Mouse (Mus musculus): Measurements from ENCODE around the gene Slc48a1. TPM values are rescaled to one million over a fixed set of nuclear protein-coding genes. Genes with fewer than 3 reads are reported as not detected.

The Slc48a1 gene
- total and polyA plus RNA-seq, 2 experiments from 2014 or later, result 78.8 to 152 TPM

DNA sequence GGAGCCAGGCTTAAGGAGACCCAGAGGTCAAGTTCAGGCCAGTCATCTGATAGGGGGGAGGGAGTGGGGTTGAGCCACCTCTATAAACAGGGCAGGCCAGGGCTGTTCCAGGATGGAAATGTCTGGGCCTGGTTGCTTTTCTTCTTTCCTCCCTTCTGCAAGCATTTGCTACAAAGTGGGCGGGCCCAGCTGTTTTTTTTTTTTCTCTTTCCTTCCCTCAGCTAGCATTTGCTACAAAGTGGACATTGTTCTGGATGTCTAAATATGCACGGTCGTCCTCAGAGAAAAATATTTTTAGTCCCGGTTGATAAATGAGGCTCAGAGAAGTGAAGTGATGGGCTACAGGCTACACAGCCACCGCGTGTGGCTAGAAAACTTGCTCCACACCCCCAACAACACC lies 23.8 kb upstream of the Slc48a1 start:
- Histone ChIP-seq H3K36me3 (ENCODE audit: insufficient read depth, low read length) (peaks cover 37% of the 10 kb centered on the region), H3K9ac (replicated peaks; ENCODE audit: low read length, poor library complexity, severe bottlenecking) (no peak overlapping the region), H3K27me3 (ENCODE audit: insufficient read depth, low read length) (peaks cover 4% of the 10 kb centered on the region; the same call in 1 of the 2 replicates), H3K9me3 (ENCODE audit: low read length) (no peaks in the 10 kb centered on the region), H3K4me1 (ENCODE audit: insufficient read depth, low read length) (no peaks in the 10 kb centered on the region), H3K4me3 (ENCODE audit: low read depth, low read length) (no peak overlapping the region), H3K4me2 (ENCODE audit: low read depth, low read length, poor library complexity, severe bottlenecking) (no peak overlapping the region), H3K27ac (ENCODE audit: low read depth, low read length) (no peak overlapping the region)
- DNase-seq (ENCODE audit: low spot score) (no peak), ATAC-seq (ENCODE audit: low FRiP score) (no peak)
- WGBS, result 77% methylated on average over 6 of the region's 6 CpGs
- TF ChIP-seq CTCF (IDR thresholded peaks at IDR 0.05), result no peak

GRCm38 (mm10) chr15:97755361-97755760 lies 23.0 kb upstream of the Slc48a1 start:
- Histone ChIP-seq H3K36me3 (ENCODE audit: insufficient read depth, low read length) (peaks cover 40% of the 10 kb centered on the region), H3K27me3 (ENCODE audit: insufficient read depth, low read length) (peaks cover 4% of the 10 kb centered on the region; the same call in 1 of the 2 replicates), H3K4me3 (ENCODE audit: low read depth, low read length) (no peak overlapping the region), H3K4me2 (ENCODE audit: low read depth, low read length, poor library complexity, severe bottlenecking) (no peak overlapping the region), H3K27ac (ENCODE audit: low read depth, low read length) (no peak overlapping the region), H3K4me1 (ENCODE audit: insufficient read depth, low read length) (no peaks in the 10 kb centered on the region), H3K9me3 (ENCODE audit: low read length) (no peaks in the 10 kb centered on the region), H3K9ac (replicated peaks; ENCODE audit: low read length, poor library complexity, severe bottlenecking) (no peak overlapping the region)
- DNase-seq (ENCODE audit: low spot score) (no peak), ATAC-seq (ENCODE audit: low FRiP score) (no peak)
- TF ChIP-seq CTCF (IDR thresholded peaks at IDR 0.05), result no peak
- WGBS, result 52% methylated on average over 8 of the region's 8 CpGs

- Histone ChIP-seq H3K9me3 (ENCODE audit: low read length) (no peaks in the 10 kb centered on the region), H3K27ac (ENCODE audit: low read depth, low read length) (no peak overlapping the region), H3K4me1 (ENCODE audit: insufficient read depth, low read length) (no peaks in the 10 kb centered on the region; the same call in 1 of the 2 replicates), H3K27me3 (ENCODE audit: insufficient read depth, low read length) (peaks cover 4% of the 10 kb centered on the region; the same call in 1 of the 2 replicates), H3K36me3 (ENCODE audit: insufficient read depth, low read length) (peaks cover 37% of the 10 kb centered on the region), H3K4me3 (ENCODE audit: low read depth, low read length) (no peak overlapping the region), H3K9ac (replicated peaks; ENCODE audit: low read length, poor library complexity, severe bottlenecking) (no peak overlapping the region), H3K4me2 (ENCODE audit: low read depth, low read length, poor library complexity, severe bottlenecking) (no peak overlapping the region)
- DNase-seq (ENCODE audit: low spot score) (no peak), ATAC-seq (ENCODE audit: low FRiP score) (no peak)
- TF ChIP-seq CTCF (IDR thresholded peaks at IDR 0.05), result no peak
- 81% methylated on average over 9 of the region's 9 CpGs for WGBS
Measured at GRCm38 (mm10) chr15:97760006-97760405, 18.3 kb upstream of the Slc48a1 start.

GRCm38 (mm10) chr15:97760952-97761351 lies 17.4 kb upstream of the Slc48a1 start:
- H3K4me1 ChIP-seq (ENCODE audit: insufficient read depth, low read length), result no peaks in the 10 kb centered on the region; the same call in 1 of the 2 replicates
- H3K4me3 ChIP-seq (ENCODE audit: low read depth, low read length), result no peak overlapping the region
- H3K27ac ChIP-seq (ENCODE audit: low read depth, low read length), result no peak overlapping the region
- no peak overlapping the region for H3K4me2 ChIP-seq (ENCODE audit: low read depth, low read length, poor library complexity, severe bottlenecking)
- TF ChIP-seq CTCF (IDR thresholded peaks at IDR 0.05), result no peak
- H3K36me3 ChIP-seq (ENCODE audit: insufficient read depth, low read length), result peaks cover 37% of the 10 kb centered on the region
- H3K9ac ChIP-seq (replicated peaks; ENCODE audit: low read length, poor library complexity, severe bottlenecking), result no peak overlapping the region
- WGBS, result 66% methylated on average over 5 of the region's 5 CpGs
- no peaks in the 10 kb centered on the region for H3K9me3 ChIP-seq (ENCODE audit: low read length)
- ATAC-seq (ENCODE audit: low FRiP score) (no peak), DNase-seq (ENCODE audit: low spot score) (no peak)
- H3K27me3 ChIP-seq (ENCODE audit: insufficient read depth, low read length), result peaks cover 4% of the 10 kb centered on the region; the same call in 1 of the 2 replicates

DNA sequence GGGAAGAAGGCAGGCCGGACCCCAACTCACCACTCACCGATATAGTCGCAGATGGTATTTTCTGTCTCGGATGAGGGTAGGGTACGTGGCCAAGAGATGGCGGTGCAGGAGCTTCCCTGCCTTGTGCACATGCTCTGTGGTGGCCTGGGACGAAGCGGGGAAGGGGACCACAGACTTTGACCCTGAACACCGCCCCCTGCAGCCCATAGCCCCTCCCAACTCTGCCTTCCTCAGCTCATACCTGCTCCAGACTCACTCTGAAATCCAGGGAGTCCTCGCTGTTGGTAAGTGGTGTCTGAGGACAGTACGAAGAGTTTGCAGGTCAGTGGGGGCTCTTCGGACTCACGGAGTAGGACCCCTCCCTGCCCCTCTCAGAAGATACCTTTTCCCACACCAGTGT lies 16.9 kb upstream of the Slc48a1 start:
- WGBS, result 49% methylated on average over 13 of the region's 13 CpGs

GRCm38 (mm10) chr15:97762733-97763132 lies 15.6 kb upstream of the Slc48a1 start:
- H3K27ac ChIP-seq (ENCODE audit: low read depth, low read length), result no peak overlapping the region
- H3K4me1 ChIP-seq (ENCODE audit: insufficient read depth, low read length), result peaks cover 3% of the 10 kb centered on the region; the same call in 1 of the 2 replicates
- H3K9ac ChIP-seq (replicated peaks; ENCODE audit: low read length, poor library complexity, severe bottlenecking), result no peak overlapping the region
- H3K4me2 ChIP-seq (ENCODE audit: low read depth, low read length, poor library complexity, severe bottlenecking), result no peak overlapping the region
- H3K9me3 ChIP-seq (ENCODE audit: low read length), result no peaks in the 10 kb centered on the region
- 78% methylated on average over 9 of the region's 9 CpGs for WGBS
- H3K4me3 ChIP-seq (ENCODE audit: low read depth, low read length), result no peak overlapping the region
- DNase-seq (ENCODE audit: low spot score) (no peak), ATAC-seq (ENCODE audit: low FRiP score) (no peak)
- no peaks in the 10 kb centered on the region for H3K27me3 ChIP-seq (ENCODE audit: insufficient read depth, low read length)
- peaks cover 24% of the 10 kb centered on the region for H3K36me3 ChIP-seq (ENCODE audit: insufficient read depth, low read length)
- no peak for TF ChIP-seq CTCF (IDR thresholded peaks at IDR 0.05)

More for the DNA sequence above, 16.9 kb upstream of the Slc48a1 start:
- Histone ChIP-seq H3K4me3 (ENCODE audit: low read depth, low read length) (no peak overlapping the region), H3K36me3 (ENCODE audit: insufficient read depth, low read length) (peaks cover 33% of the 10 kb centered on the region), H3K4me1 (ENCODE audit: insufficient read depth, low read length) (peaks cover 3% of the 10 kb centered on the region; the same call in 1 of the 2 replicates), H3K4me2 (ENCODE audit: low read depth, low read length, poor library complexity, severe bottlenecking) (no peak overlapping the region), H3K9ac (replicated peaks; ENCODE audit: low read length, poor library complexity, severe bottlenecking) (no peak overlapping the region), H3K27ac (ENCODE audit: low read depth, low read length) (no peak overlapping the region), H3K9me3 (ENCODE audit: low read length) (no peaks in the 10 kb centered on the region), H3K27me3 (ENCODE audit: insufficient read depth, low read length) (peaks cover 4% of the 10 kb centered on the region; the same call in 1 of the 2 replicates)
- DNase-seq (ENCODE audit: low spot score) (no peak), ATAC-seq (ENCODE audit: low FRiP score) (no peak; the same call in 1 of the 2 replicates)
- TF ChIP-seq CTCF (IDR thresholded peaks at IDR 0.05), result no peak
